Comparison of ENCODE assay signal across 8 mouse cellular contexts in genomic region chr6:72283914-72284313, GRCm38 (mm10). TPM values are rescaled to one million over a fixed set of nuclear protein-coding genes. Genes with fewer than 3 reads are reported as not detected.
DNase-seq lines count a peak whose midpoint lies in the region; ATAC-seq lines count a peak whose summit lies in the region.

No protein-coding gene starts in this region.

- H3K36me3 ChIP-seq in forebrain, embryonic 11.5 days (ENCODE audit: control insufficient read depth, insufficient read depth, low read length) = no peaks in the 10 kb centered on the region
- H3K36me3 ChIP-seq in forebrain, embryonic 15.5 days = no peaks in the 10 kb centered on the region
- no peaks in the 10 kb centered on the region for H3K36me3 ChIP-seq in midbrain, embryonic 11.5 days (ENCODE audit: control insufficient read depth, insufficient read depth, low read length)
- H3K36me3 ChIP-seq in midbrain, embryonic 10.5 days = no peaks in the 10 kb centered on the region
- H3K36me3 ChIP-seq in megakaryocyte, embryonic 14.5 days (replicated peaks; ENCODE audit: low read length) = no peaks in the 10 kb centered on the region

- no peaks in the 10 kb centered on the region for H3K9me3 ChIP-seq in forebrain, embryonic 11.5 days (ENCODE audit: control insufficient read depth, low read length)
- no peaks in the 10 kb centered on the region for H3K9me3 ChIP-seq in forebrain, embryonic 15.5 days
- H3K9me3 ChIP-seq in midbrain, embryonic 11.5 days (ENCODE audit: control insufficient read depth, low read length) = no peaks in the 10 kb centered on the region
- H3K9me3 ChIP-seq in midbrain, embryonic 10.5 days (replicated peaks) = no peaks in the 10 kb centered on the region
- no peaks in the 10 kb centered on the region for H3K9me3 ChIP-seq in megakaryocyte, embryonic 14.5 days

- peak; percentile 61 for DNase-seq in forebrain, embryonic 11.5 days (ENCODE audit: low spot score)
- DNase-seq in midbrain, embryonic 11.5 days (ENCODE audit: low spot score, missing footprints) = peak; percentile 90
- DNase-seq in midbrain, embryonic 10.5 days (ENCODE audit: low spot score) = no peak
- DNase-seq in NIH3T3 (ENCODE audit: low read depth) = peak; percentile 78

- no peak overlapping the region for H3K4me2 ChIP-seq in forebrain, embryonic 11.5 days (ENCODE audit: low read depth, low read length, severe bottlenecking)
- no peak overlapping the region for H3K4me2 ChIP-seq in forebrain, embryonic 15.5 days (replicated peaks)
- H3K4me2 ChIP-seq in midbrain, embryonic 11.5 days = no peak overlapping the region

- no peak for ATAC-seq in forebrain, embryonic 11.5 days (replicated peaks; ENCODE audit: low FRiP score)
- ATAC-seq in forebrain, embryonic 15.5 days (replicated peaks) = no peak
- peak; percentile 19; the same call in 1 of the 2 replicates for ATAC-seq in midbrain, embryonic 11.5 days (ENCODE audit: low FRiP score)
- peak; percentile 58 for ATAC-seq in granulocyte monocyte progenitor cell, adult 5-6 weeks (replicated peaks; ENCODE audit: poor library complexity, severe bottlenecking)
- no peak for ATAC-seq in activated CD4-positive, CD25-positive, alpha-beta regulatory T cell, adult 4 months

- H3K27me3 ChIP-seq in forebrain, embryonic 11.5 days (ENCODE audit: control insufficient read depth, insufficient read depth, low read length) = no peaks in the 10 kb centered on the region
- H3K27me3 ChIP-seq in forebrain, embryonic 15.5 days = no peaks in the 10 kb centered on the region
- H3K27me3 ChIP-seq in midbrain, embryonic 11.5 days (ENCODE audit: control insufficient read depth, insufficient read depth, low read length) = no peaks in the 10 kb centered on the region
- H3K27me3 ChIP-seq in midbrain, embryonic 10.5 days (ENCODE audit: low read depth, poor library complexity, severe bottlenecking) = no peaks in the 10 kb centered on the region
- no peaks in the 10 kb centered on the region for H3K27me3 ChIP-seq in megakaryocyte, embryonic 14.5 days (replicated peaks)

- H3K9ac ChIP-seq in forebrain, embryonic 11.5 days (ENCODE audit: low read length) = no peak overlapping the region
- H3K9ac ChIP-seq in forebrain, embryonic 15.5 days (replicated peaks) = no peak overlapping the region
- no peak overlapping the region for H3K9ac ChIP-seq in midbrain, embryonic 11.5 days (ENCODE audit: low read length)

- WGBS in forebrain, embryonic 11.5 days = 26% methylated on average over 4 of the region's 4 CpGs
- WGBS in forebrain, embryonic 15.5 days = 24% methylated on average over 4 of the region's 4 CpGs
- WGBS in midbrain, embryonic 11.5 days = 25% methylated on average over 4 of the region's 4 CpGs
- WGBS in midbrain, embryonic 10.5 days = 27% methylated on average over 4 of the region's 4 CpGs

- H3K4me1 ChIP-seq in forebrain, embryonic 11.5 days (replicated peaks; ENCODE audit: control insufficient read depth, insufficient read depth, low read length) = 0 out of 2 replicates have a peak, but pooled peaks cover 2% of the 10 kb centered on the region
- no peaks in the 10 kb centered on the region for H3K4me1 ChIP-seq in forebrain, embryonic 15.5 days
- H3K4me1 ChIP-seq in midbrain, embryonic 11.5 days (ENCODE audit: control insufficient read depth, insufficient read depth, low read length) = no peaks in the 10 kb centered on the region
- peaks cover 8% of the 10 kb centered on the region for H3K4me1 ChIP-seq in midbrain, embryonic 10.5 days
- H3K4me1 ChIP-seq in megakaryocyte, embryonic 14.5 days = peaks cover 87% of the 10 kb centered on the region

- no peak overlapping the region for H3K4me3 ChIP-seq in forebrain, embryonic 11.5 days (ENCODE audit: low read depth, low read length)
- no peak overlapping the region for H3K4me3 ChIP-seq in forebrain, embryonic 15.5 days
- no peak overlapping the region for H3K4me3 ChIP-seq in midbrain, embryonic 11.5 days (ENCODE audit: low read depth, low read length)
- H3K4me3 ChIP-seq in midbrain, embryonic 10.5 days = no peak overlapping the region
- peak overlapping the region; percentile 20 for H3K4me3 ChIP-seq in megakaryocyte, embryonic 14.5 days (replicated peaks)

- no peak overlapping the region for H3K27ac ChIP-seq in forebrain, embryonic 11.5 days (ENCODE audit: low read depth, low read length)
- H3K27ac ChIP-seq in forebrain, embryonic 15.5 days (replicated peaks) = no peak overlapping the region
- H3K27ac ChIP-seq in midbrain, embryonic 11.5 days (ENCODE audit: low read depth, low read length) = no peak overlapping the region
- H3K27ac ChIP-seq in midbrain, embryonic 10.5 days (replicated peaks) = no peak overlapping the region

RNA-seq across cellular contexts. Expression of gene Sftpb, which starts 20.5 kb away (rescaled TPM):
- not detected in 2 replicates for polyA plus RNA-seq in forebrain, embryonic 11.5 days (2014; fragmentation: Nextera tagmentation; extraction: Ambion mirVana)
- polyA plus RNA-seq in forebrain, embryonic 15.5 days (2015; fragmentation: Nextera tagmentation; extraction: Ambion mirVana) = 0.15 TPM in 1 of 2 replicates, not detected in the other
- not detected in 2 replicates for polyA plus RNA-seq in midbrain, embryonic 11.5 days (2014; fragmentation: Nextera tagmentation; extraction: Ambion mirVana)
- polyA plus RNA-seq in midbrain, embryonic 10.5 days (2016; fragmentation: Nextera tagmentation; extraction: Ambion mirVana) = not detected in 2 replicates
- total RNA-seq in granulocyte monocyte progenitor cell, adult 5-6 weeks (2014; fragmentation: Nextera tagmentation) = not detected in 2 replicates
- not detected in 2 replicates for total RNA-seq in granulocyte monocyte progenitor cell, adult 5-6 weeks (2017)
- 2.7 and 3.5 TPM in 2 replicates for polyA plus RNA-seq in megakaryocyte, embryonic 14.5 days (2012; ENCODE audit: insufficient read depth, low replicate concordance)
- not detected for polyA plus RNA-seq in activated CD4-positive, CD25-positive, alpha-beta regulatory T cell, adult 4 months (2017; shearing (Covaris generic))

RNA-seq across cellular contexts. Expression of gene Atoh8, which starts 48.5 kb away (rescaled TPM):
- polyA plus RNA-seq in forebrain, embryonic 11.5 days (2014; fragmentation: Nextera tagmentation; extraction: Ambion mirVana) = 10.8 and 11.8 TPM in 2 replicates
- polyA plus RNA-seq in forebrain, embryonic 15.5 days (2015; fragmentation: Nextera tagmentation; extraction: Ambion mirVana) = 2.7 and 3.6 TPM in 2 replicates
- 4.8 and 6.1 TPM in 2 replicates for polyA plus RNA-seq in midbrain, embryonic 11.5 days (2014; fragmentation: Nextera tagmentation; extraction: Ambion mirVana)
- 9.2 and 11.2 TPM in 2 replicates for polyA plus RNA-seq in midbrain, embryonic 10.5 days (2016; fragmentation: Nextera tagmentation; extraction: Ambion mirVana)
- 1.5 TPM in 1 of 2 replicates, not detected in the other for total RNA-seq in granulocyte monocyte progenitor cell, adult 5-6 weeks (2014; fragmentation: Nextera tagmentation)
- total RNA-seq in granulocyte monocyte progenitor cell, adult 5-6 weeks (2017) = not detected in 2 replicates
- polyA plus RNA-seq in megakaryocyte, embryonic 14.5 days (2012; ENCODE audit: insufficient read depth, low replicate concordance) = 51.0 and 108 TPM in 2 replicates
- not detected for polyA plus RNA-seq in activated CD4-positive, CD25-positive, alpha-beta regulatory T cell, adult 4 months (2017; shearing (Covaris generic))

Comparison
In these comparisons a context has a peak if more than half of its experiments do, and no peak if none do; other contexts are left out.
1. ATAC-seq: peak in midbrain, embryonic 11.5 days (single experiment) and granulocyte monocyte progenitor cell, adult 5-6 weeks (single experiment); none in forebrain, embryonic 11.5 days (single experiment), forebrain, embryonic 15.5 days (single experiment) and activated CD4-positive, CD25-positive, alpha-beta regulatory T cell, adult 4 months (single experiment).